Comparison of ENCODE assay signal across 7 mouse cellular contexts in genomic region chr19:45997785-45998693, GRCm38 (mm10). TPM values are rescaled to one million over a fixed set of nuclear protein-coding genes. Genes with fewer than 3 reads are reported as not detected.
DNase-seq lines count a peak whose midpoint lies in the region; ATAC-seq lines count a peak whose summit lies in the region.

Armh3 (minus strand) TSS chr19:45998488.

- peak; percentile 90 for DNase-seq in adrenal gland, adult 8-10 months
- peak; percentile 95 for DNase-seq in embryo, embryonic 9.5 days (ENCODE audit: extremely low spot score)
- peak; percentile 75 to 89 for DNase-seq in gastrocnemius, postnatal 4 days (ENCODE audit: low spot score in 2 of 2)
- DNase-seq in left cerebral cortex, postnatal 36 days (ENCODE audit: low spot score in 2 of 2), result peak; percentile 94
- peak; percentile 99 for DNase-seq in midbrain, embryonic 11.5 days (ENCODE audit: low spot score, missing footprints)
- DNase-seq in skeletal muscle tissue, adult 2 months (ENCODE audit: low read depth, low spot score), result peak; percentile 86

- peaks cover 7% of the 10 kb centered on the region for H3K4me1 ChIP-seq in intestine, embryonic 16.5 days (ENCODE audit: control insufficient read depth, insufficient read depth, low read length)
- H3K4me1 ChIP-seq in midbrain, embryonic 11.5 days (ENCODE audit: control insufficient read depth, insufficient read depth, low read length), result no peaks in the 10 kb centered on the region

- H3K4me3 ChIP-seq in intestine, embryonic 16.5 days (ENCODE audit: low read length), result peak within 1 kb of the TSS; percentile 82
- peak within 1 kb of the TSS; percentile 76 for H3K4me3 ChIP-seq in midbrain, embryonic 11.5 days (ENCODE audit: low read depth, low read length)

- WGBS in intestine, embryonic 16.5 days, result 1% methylated on average over 76 of the region's 76 CpGs
- 2% methylated on average over 67 of the region's 76 CpGs for WGBS in midbrain, embryonic 11.5 days

- peak within 1 kb of the TSS; percentile 54 for H3K4me2 ChIP-seq in intestine, embryonic 16.5 days (ENCODE audit: low read depth, low read length)
- peak within 1 kb of the TSS; percentile 62 for H3K4me2 ChIP-seq in midbrain, embryonic 11.5 days

- peak within 1 kb of the TSS; percentile 93 for H3K9ac ChIP-seq in intestine, embryonic 16.5 days (ENCODE audit: low read depth, low read length)
- H3K9ac ChIP-seq in midbrain, embryonic 11.5 days (ENCODE audit: low read length), result peak within 1 kb of the TSS; percentile 77

- no peaks in the 10 kb centered on the region for H3K27me3 ChIP-seq in intestine, embryonic 16.5 days (replicated peaks; ENCODE audit: control insufficient read depth, insufficient read depth, low read length)
- H3K27me3 ChIP-seq in midbrain, embryonic 11.5 days (ENCODE audit: control insufficient read depth, insufficient read depth, low read length), result no peaks in the 10 kb centered on the region

- no peaks in the 10 kb centered on the region for H3K36me3 ChIP-seq in intestine, embryonic 16.5 days (ENCODE audit: control insufficient read depth, insufficient read depth, low read length)
- no peaks in the 10 kb centered on the region for H3K36me3 ChIP-seq in midbrain, embryonic 11.5 days (ENCODE audit: control insufficient read depth, insufficient read depth, low read length)

- intact Hi-C loops in left cerebral cortex, postnatal 36 days (cut with DNase I), result loop anchor here (5.0 kb wide), 1 partner anchor 44 kb away; the partner anchor contains the start of gene Pprc1

- peak; percentile 97 for ATAC-seq in intestine, embryonic 16.5 days
- ATAC-seq in midbrain, embryonic 11.5 days (ENCODE audit: low FRiP score), result peak; percentile 92

- peak within 1 kb of the TSS; percentile 97 for H3K27ac ChIP-seq in intestine, embryonic 16.5 days (ENCODE audit: low read length)
- peak within 1 kb of the TSS; percentile 82 for H3K27ac ChIP-seq in midbrain, embryonic 11.5 days (ENCODE audit: low read depth, low read length)

- peaks cover 6% of the 10 kb centered on the region for H3K9me3 ChIP-seq in intestine, embryonic 16.5 days (ENCODE audit: control insufficient read depth, low read length)
- H3K9me3 ChIP-seq in midbrain, embryonic 11.5 days (ENCODE audit: control insufficient read depth, low read length), result no peaks in the 10 kb centered on the region

RNA-seq across cellular contexts. Expression of gene Armh3, which starts in this region (rescaled TPM):
- total RNA-seq in adrenal gland, adult 8-10 months (2022), result 10 to 100 TPM; 19.0 to 27.7 (median 20.8) TPM
- 10 to 100 TPM; 16.0 to 19.0 TPM for total RNA-seq in gastrocnemius, postnatal 4 days (2021)
- polyA plus RNA-seq in intestine, embryonic 16.5 days (2015; fragmentation: Nextera tagmentation; extraction: Ambion mirVana), result 17.2 and 17.3 TPM in 2 replicates
- total RNA-seq in left cerebral cortex, postnatal 36 days (2021), result 10 to 100 TPM; 20.1 to 20.2 TPM
- 13.9 and 14.2 TPM in 2 replicates for polyA plus RNA-seq in midbrain, embryonic 11.5 days (2014; fragmentation: Nextera tagmentation; extraction: Ambion mirVana)

Comparison
In these comparisons a context has a peak if more than half of its experiments do, and no peak if none do; other contexts are left out.
1. Peak in every context shown above with its lines: DNase-seq, ATAC-seq, H3K4me3 ChIP-seq and H3K27ac ChIP-seq.